Mouse (Mus musculus) heart, embryonic 13.5 days (tissue): Measurements from ENCODE around the gene Aldh1a2. TPM values are rescaled to one million over a fixed set of nuclear protein-coding genes. Genes with fewer than 3 reads are reported as not detected.

Experiments
- ATAC-seq: fragments of 200-750 bp; cut with Nextera tagmentation; 2 replicates; pipeline ENCODE4 v1.8.0; 2017; ENCODE audit warnings: moderate TSS enrichment; ENCODE audit not compliant: insufficient number of reproducible peaks, low FRiP score, low TSS enrichment; ENCODE audit errors: extremely low read depth
- H3K27ac ChIP-seq: fragments of 300-500 bp; sonication (generic); replicated peaks from 2 replicates; pipeline ENCODE4 v1.5.1; 2015; ENCODE audit warnings: moderate library complexity, mild to moderate bottlenecking, inconsistent platforms
- H3K27me3 ChIP-seq: fragments of 300-500 bp; sonication (generic); replicated peaks from 2 replicates; pipeline ENCODE4 v1.6.1; 2015; ENCODE audit warnings: mild to moderate bottlenecking, inconsistent platforms
- H3K36me3 ChIP-seq: fragments of 300-500 bp; sonication (generic); 2 replicates; pipeline ENCODE4 v1.6.1; 2015; ENCODE audit warnings: mild to moderate bottlenecking, inconsistent platforms
- H3K4me1 ChIP-seq: fragments of 300-500 bp; sonication (generic); 2 replicates; pipeline ENCODE4 v1.6.1; 2015; ENCODE audit warnings: inconsistent platforms
- H3K4me2 ChIP-seq: fragments of 300-500 bp; sonication (generic); 2 replicates; pipeline ENCODE4 v1.6.1; 2015; ENCODE audit warnings: inconsistent platforms, mild to moderate bottlenecking, moderate library complexity
- H3K4me3 ChIP-seq: fragments of 300-500 bp; sonication (generic); 2 replicates; pipeline ENCODE4 v1.5.1; 2015; ENCODE audit warnings: moderate library complexity, mild to moderate bottlenecking, inconsistent platforms
- H3K9ac ChIP-seq: fragments of 300-500 bp; sonication (generic); 2 replicates; pipeline ENCODE4 v1.6.1; 2015; ENCODE audit warnings: inconsistent platforms, mild to moderate bottlenecking, moderate library complexity
- H3K9me3 ChIP-seq: fragments of 300-500 bp; sonication (generic); 2 replicates; pipeline ENCODE4 v1.6.1; 2016; ENCODE audit warnings: inconsistent platforms
- WGBS: fragments of 180-500 bp; shearing (Covaris S2); methylation state at CpG from one replicate; pipeline ENCODE4 v1.1.7; 2015; ENCODE audit warnings: mixed read lengths; 5-methylcytosine and 5-hydroxymethylcytosine counted together
- polyA plus RNA-seq: library from polyadenylated mRNA; unstranded; fragments of >200 nt; fragmentation: Nextera tagmentation; extraction: Ambion mirVana; gene quantifications from 2 replicates; pipeline ENCODE4 v1.2.1, GENCODE M21; 2015

The Aldh1a2 gene
- polyA plus RNA-seq, 1 experiment from 2014 or later: 44.9 TPM

- Histone ChIP-seq H3K9ac (no peak overlapping the region), H3K9me3 (no peaks in the 10 kb centered on the region), H3K4me3 (no peak overlapping the region), H3K27ac (no peak overlapping the region), H3K4me1 (peaks cover 17% of the 10 kb centered on the region), H3K4me2 (no peak overlapping the region), H3K36me3 (no peaks in the 10 kb centered on the region), H3K27me3 (no peaks in the 10 kb centered on the region; the same call in 1 of the 2 replicates)
- no peak for ATAC-seq
- 57% methylated on average over 4 of the region's 4 CpGs for WGBS
Measured at GRCm38 (mm10) chr9:71326261-71326660, 110.7 kb downstream of the Aldh1a2 start.

- no peaks in the 10 kb centered on the region; the same call in 1 of the 2 replicates for H3K4me1 ChIP-seq
- WGBS: 62% methylated on average over 3 of the region's 3 CpGs
- no peaks in the 10 kb centered on the region for H3K9me3 ChIP-seq
- no peak overlapping the region for H3K4me2 ChIP-seq
- no peak for ATAC-seq
- H3K36me3 ChIP-seq: no peaks in the 10 kb centered on the region
- no peak overlapping the region for H3K4me3 ChIP-seq
- H3K27ac ChIP-seq: no peak overlapping the region
- H3K9ac ChIP-seq: no peak overlapping the region
- H3K27me3 ChIP-seq: peaks cover 4% of the 10 kb centered on the region; the same call in 1 of the 2 replicates
Measured at GRCm38 (mm10) chr9:71331661-71332060, 116.1 kb downstream of the Aldh1a2 start.

- peaks cover 4% of the 10 kb centered on the region; the same call in 1 of the 2 replicates for H3K27me3 ChIP-seq
- peaks cover 8% of the 10 kb centered on the region for H3K4me1 ChIP-seq
- 44% methylated on average over 4 of the region's 4 CpGs for WGBS
- H3K4me2 ChIP-seq: no peak overlapping the region
- H3K9me3 ChIP-seq: no peaks in the 10 kb centered on the region
- no peaks in the 10 kb centered on the region for H3K36me3 ChIP-seq
- H3K4me3 ChIP-seq: no peak overlapping the region
- H3K9ac ChIP-seq: no peak overlapping the region
- H3K27ac ChIP-seq: no peak overlapping the region
- no peak for ATAC-seq
Measured at GRCm38 (mm10) chr9:71336674-71337073, 121.1 kb downstream of the Aldh1a2 start.

GRCm38 (mm10) chr9:71337425-71337824 is 121.8 kb downstream of the Aldh1a2 start:
- Histone ChIP-seq H3K4me1 (peaks cover 8% of the 10 kb centered on the region), H3K4me2 (no peak overlapping the region), H3K9me3 (no peaks in the 10 kb centered on the region), H3K36me3 (no peaks in the 10 kb centered on the region), H3K4me3 (no peak overlapping the region), H3K27me3 (peaks cover 4% of the 10 kb centered on the region; the same call in 1 of the 2 replicates), H3K9ac (no peak overlapping the region), H3K27ac (no peak overlapping the region)
- ATAC-seq: no peak
- 73% methylated on average over 3 of the region's 3 CpGs for WGBS

GRCm38 (mm10) chr9:71340116-71340515 is 124.5 kb downstream of the Aldh1a2 start:
- no peak for ATAC-seq
- H3K9ac ChIP-seq: no peak overlapping the region
- no peaks in the 10 kb centered on the region for H3K9me3 ChIP-seq
- peaks cover 8% of the 10 kb centered on the region; the same call in 1 of the 2 replicates for H3K27me3 ChIP-seq
- H3K36me3 ChIP-seq: no peaks in the 10 kb centered on the region
- no peak overlapping the region for H3K4me2 ChIP-seq
- H3K4me3 ChIP-seq: no peak overlapping the region
- H3K27ac ChIP-seq: no peak overlapping the region
- WGBS: 35% methylated on average over 5 of the region's 5 CpGs
- H3K4me1 ChIP-seq: peaks cover 8% of the 10 kb centered on the region

Other genes starting within 250 kb of the Aldh1a2 start
- gene Aqp9, start 47.1 kb upstream of the Aldh1a2 start, polyA plus RNA-seq: 0.39 and 0.42 TPM in 2 replicates